Mouse (Mus musculus): ENCODE measurements at regions not wholly inside any gene's neighbourhood (a gene's known extent, or its start where the extent isn't known, plus 50 kb on each side); places are given as distances from the start of the nearest gene placed in this dataset.

GRCm38 (mm10) chr5:132774141-132774680, 231.1 kb upstream of the Auts2 start:
- DNase-seq, result no peak

- DNase-seq, result no peak
These were observed 217.3 kb upstream of the Auts2 start for GRCm38 (mm10) chr5:132760396-132760795.

DNA sequence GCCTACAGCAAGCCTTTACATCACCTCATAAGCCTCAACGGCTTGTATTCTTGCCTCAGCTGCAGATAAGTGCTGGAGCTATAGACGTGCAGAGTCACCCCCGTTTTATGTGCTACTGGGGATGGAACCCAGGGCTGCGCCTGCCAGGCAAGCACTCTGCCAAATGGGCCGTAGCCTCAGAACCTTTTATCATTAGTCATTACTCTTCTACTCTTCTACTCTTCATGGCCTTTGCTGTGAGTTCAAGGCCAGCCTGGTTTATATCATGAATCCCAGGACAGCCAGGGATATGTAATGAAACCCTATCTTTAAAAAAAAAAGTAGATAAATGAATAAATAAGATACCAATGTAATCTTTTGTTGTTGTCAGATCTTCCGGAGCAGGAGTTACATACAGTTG, 216.6 kb upstream of the Auts2 start:
- no peak for DNase-seq

GRCm38 (mm10) chr5:132758941-132759340, 215.8 kb upstream of the Auts2 start:
- peak in 1 of 2 experiments; percentile 2 for DNase-seq

- DNase-seq, result no peak
These were observed 194.8 kb upstream of the Auts2 start for GRCm38 (mm10) chr5:132737966-132738365.

GRCm38 (mm10) chr5:132728689-132729189, 185.6 kb upstream of the Auts2 start:
- no peak for DNase-seq

- DNase-seq, result peak in 1 of 2 experiments; percentile 11
These were observed 181.3 kb upstream of the Auts2 start for GRCm38 (mm10) chr5:132724467-132724866.

- DNase-seq, result no peak
These were observed 167.2 kb upstream of the Auts2 start for GRCm38 (mm10) chr5:132710301-132710700.

GRCm38 (mm10) chr5:132707531-132707930, 164.4 kb upstream of the Auts2 start:
- DNase-seq, result no peak

DNA sequence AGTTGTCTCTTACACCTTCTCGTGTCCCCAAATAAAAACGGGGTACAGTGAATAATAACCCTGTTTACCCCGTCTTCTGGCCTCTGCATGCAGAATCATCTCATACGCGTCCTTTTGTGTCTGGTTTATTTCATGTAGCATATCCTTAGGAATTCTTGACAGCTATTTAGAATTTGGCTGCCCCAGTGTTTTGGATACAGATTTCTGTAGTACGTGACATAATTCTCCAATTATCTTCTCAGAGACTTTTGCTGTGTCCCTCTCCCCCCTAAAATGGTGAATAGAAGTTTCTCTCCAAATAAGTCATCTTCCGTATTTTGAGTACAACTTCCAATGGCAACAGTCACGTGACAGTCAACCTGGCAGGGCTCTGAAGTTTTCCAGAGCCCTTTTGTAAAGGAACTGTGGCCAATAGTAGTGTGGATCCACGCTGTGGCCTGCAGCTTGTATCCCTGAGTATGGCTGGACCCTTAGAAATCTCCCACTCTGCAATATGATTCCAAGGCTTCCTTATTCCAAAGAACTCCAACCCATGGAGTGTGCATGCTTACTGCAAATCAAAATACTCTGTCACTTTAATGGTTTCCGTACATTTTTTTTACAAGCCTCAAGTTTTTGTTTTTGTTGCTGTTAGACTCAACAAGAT, 160.4 kb upstream of the Auts2 start:
- DNase-seq, result no peak

DNA sequence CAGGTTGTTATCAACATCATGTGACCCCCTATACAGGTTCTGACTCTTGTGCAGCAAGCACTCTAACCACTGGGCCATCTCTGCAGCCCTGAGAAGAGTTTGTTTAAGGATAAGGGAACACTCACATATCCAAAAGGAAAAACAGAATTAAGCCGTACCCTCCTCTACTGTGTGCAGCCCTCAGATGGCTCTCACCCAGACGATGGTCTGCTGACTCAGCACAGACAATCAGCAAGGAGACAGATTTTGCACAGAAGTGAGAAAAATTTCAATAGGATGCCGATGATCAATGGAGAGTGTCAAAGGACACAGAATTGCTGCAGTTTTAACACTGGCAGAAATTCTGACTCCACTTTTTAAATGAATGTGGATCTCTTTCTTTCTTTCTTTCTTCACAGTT, 159.4 kb upstream of the Auts2 start:
- no peak for DNase-seq

DNA sequence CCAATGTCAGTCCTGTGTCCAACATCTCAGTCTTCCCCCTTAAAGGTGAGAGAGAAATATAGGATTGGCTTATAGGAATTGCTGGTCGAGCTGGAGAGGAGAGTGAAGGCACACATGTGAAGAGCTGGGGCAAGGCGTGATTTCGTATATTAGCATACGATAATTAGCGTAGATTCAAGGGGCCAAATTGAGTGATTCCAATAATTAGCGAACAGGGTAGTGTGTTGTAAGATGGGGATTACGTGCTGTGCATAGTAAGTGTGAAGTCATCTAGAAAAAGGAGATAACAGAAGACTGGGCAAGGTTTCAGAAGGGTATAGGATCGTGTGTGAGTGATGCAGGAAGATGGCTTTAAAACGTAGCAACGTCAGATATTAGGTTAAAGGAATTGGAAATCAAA, 147.6 kb upstream of the Auts2 start:
- DNase-seq, result no peak

DNA sequence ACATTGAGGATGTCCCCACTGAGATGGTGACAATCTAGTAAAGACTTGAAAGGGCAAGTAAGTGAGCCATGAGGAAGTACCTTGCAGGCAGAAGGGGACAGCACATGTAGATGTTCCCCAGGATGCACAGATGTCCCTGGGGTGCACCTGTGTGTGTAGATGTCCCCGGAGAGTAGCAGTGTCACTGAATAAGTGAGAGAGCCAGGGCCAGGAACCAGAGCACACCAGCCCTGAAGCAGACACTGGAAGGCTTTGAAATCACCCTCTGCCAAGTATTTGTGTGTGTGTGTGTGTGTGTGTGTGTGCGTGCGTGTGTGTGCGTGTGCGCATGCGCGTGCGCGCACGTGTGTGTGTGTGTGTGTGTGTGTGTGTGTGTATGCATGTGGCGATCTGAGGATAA, 132.1 kb upstream of the Auts2 start:
- DNase-seq, result no peak

DNA sequence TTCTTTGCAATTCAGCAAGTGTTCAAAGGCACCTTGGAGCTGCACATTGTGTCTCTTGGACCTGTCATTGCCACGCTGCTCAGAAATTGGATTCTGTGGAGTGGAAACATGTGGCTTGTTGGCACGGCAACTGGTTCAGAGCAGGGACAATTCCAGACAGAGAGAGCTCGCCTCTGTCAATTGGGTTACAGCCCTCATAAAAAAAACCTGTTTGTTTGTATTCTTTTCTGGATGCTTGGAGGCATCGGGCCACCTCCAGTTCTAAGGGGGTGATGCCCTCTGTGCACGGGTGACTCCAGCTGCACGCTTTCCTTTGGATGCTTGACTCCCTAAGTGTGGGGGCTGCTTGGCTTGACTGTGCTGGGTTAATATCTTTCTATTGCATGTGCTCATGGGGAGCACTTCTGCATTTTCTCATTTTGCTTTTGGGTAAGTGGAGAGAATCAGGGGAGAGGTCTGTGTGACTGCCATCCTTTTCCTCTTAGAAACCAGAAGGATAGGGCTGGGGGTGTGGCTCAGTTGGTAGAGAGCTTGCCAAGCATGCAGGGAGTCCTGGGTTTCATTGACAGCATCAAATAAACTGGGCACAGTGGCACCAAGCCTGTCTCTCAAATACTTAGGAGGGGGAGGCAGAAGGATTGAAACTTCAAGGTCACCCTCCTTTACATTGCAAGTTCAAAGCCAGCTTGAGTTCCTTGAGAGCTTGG, 130.6 kb upstream of the Auts2 start:
- DNase-seq, result peak; percentile 32 to 36

- DNase-seq, result no peak
These were observed 128.4 kb upstream of the Auts2 start for GRCm38 (mm10) chr5:132671496-132671895.

DNA sequence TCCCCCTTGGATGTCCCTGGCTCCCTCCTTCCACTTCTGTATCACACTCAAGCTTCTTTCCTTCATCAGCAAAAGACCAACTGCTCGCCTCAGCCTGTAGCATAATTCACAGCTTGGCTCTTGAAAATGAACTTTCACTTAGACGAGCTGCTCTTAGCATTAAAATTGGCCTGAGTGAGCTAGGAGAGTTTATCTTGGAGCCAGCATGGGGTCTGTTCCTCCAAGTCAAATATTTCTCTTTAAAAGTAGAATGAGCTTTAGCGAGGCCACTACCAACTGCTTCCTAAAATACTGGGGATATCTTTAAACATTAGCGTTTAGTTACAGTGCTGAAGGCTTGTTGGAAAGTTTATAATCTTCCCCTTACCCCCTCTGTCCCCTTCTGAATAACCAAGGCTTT, 124.2 kb upstream of the Auts2 start:
- DNase-seq, result no peak

DNA sequence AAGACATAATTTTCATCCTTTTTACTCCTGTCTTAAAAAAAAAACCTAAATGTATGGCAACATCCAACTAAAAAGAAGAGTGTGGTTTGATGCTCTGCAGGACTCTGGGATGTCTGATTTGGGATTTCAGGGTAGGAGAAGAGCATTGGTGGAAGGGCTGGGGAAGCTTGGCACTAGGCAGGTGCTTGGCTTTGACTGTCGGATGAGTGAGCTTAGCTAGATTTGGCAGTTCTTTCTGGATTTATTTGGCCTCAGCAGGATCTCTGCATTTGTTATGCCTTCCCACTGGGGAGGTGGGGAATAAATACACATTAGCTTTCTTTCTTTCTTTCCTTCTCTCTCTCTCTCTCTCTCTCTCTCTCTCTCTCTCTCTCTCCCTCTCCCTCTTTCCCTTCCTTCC, 118.1 kb upstream of the Auts2 start:
- DNase-seq, result no peak

GRCm38 (mm10) chr5:132660036-132660435, 116.9 kb upstream of the Auts2 start:
- no peak for DNase-seq

- no peak for DNase-seq
These were observed 111.2 kb upstream of the Auts2 start for GRCm38 (mm10) chr5:132654382-132654781.

DNA sequence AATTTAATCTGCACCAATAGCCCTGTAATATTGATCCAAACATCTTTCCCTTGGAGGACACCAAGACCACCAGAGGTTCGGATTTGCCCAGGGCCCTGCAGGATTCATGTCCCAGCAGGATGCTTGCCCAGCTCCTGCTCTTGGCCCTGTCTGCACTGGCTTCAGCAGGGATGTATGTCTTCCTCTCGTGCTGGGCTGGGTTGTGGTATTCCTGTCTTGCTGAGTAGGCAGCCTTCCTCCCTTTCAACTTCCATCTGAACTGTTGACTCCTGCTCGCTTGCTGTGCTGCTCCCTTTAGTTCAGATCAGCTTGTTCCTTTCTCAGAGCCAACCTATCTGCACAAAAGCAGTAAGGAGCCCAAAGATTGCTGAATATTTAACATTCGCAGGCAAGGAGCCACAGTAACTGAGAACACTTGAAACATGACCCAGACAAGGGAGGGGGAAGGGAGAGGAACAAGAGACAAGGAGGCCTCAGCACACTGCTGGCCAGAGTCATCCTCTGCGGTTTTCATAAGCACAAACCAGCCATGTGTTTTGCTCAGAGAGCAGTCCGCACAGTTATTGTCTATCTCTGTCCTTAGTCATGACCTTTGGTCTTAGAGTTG, 110.7 kb upstream of the Auts2 start:
- peak in 1 of 2 experiments; percentile 8 for DNase-seq

DNA sequence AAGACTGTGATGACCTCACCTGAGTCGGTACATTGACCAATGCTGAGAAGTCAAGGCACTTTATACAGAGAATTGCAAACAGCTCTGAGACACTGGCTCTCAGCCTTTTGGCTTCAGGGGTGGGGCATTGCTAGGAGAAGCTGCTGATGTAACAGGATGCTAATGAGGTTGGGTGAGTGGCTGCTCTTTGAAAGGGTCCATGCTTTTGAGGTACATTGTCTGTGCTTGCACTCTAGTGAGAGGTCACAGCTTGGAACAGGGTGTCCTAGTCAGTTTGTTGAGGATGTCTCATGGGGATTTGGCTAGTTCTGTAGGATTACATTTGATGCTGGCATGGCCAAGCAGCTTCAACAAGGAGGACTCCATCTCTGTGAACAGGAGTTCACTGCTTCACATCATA, 109.1 kb upstream of the Auts2 start:
- no peak for DNase-seq

DNA sequence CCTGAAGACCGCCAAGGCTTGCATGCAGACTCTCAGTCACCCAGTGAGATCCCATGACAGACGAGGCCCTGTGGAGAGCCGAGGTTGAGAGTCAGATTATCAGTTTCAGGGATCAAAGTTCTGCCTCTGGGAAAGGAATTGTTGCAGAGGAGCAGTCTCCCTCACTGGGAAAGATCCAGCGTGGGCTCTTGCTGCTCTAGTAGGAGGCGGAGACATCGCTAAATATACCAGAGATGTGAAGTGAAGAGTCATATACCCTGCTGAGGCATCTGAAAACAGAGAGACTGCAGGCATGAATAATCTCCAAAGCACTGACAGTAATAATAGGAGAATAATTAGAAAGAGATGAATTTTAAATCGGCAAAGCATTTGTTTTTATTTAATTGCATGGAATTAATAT, 106.6 kb upstream of the Auts2 start:
- no peak for DNase-seq

DNA sequence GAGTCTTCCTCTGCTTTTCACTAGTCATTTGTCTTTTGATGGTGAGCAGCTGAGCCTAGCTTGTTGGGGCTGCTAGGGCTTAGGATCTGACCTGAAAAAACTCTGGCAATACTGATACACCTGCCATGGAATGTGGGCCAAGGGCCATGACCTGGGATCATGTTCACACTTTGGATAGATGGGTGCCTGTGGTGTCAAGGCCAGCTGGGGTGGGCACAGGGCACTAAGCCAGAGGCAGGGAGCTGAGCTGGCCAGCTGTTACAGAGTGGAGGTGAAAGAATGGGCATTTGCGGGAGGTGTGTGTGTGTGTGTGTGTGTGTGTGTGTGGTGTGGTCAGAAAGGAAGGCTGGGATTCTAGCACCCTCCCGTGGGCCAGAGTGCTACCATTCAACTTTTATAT, 105.6 kb upstream of the Auts2 start:
- no peak for DNase-seq

Measured in layer of hippocampus, postnatal 36 days (tissue).